Mouse (Mus musculus): ENCODE measurements around the gene Tlk1.

GRCm38 (mm10) chr2:70667016-70667415 is 158.5 kb downstream of the Tlk1 start:
- no peak for TF ChIP-seq CTCF (conservative IDR thresholded peaks at IDR 0.05; ENCODE audit: low read length)
- no peak for TF ChIP-seq POU5F1 (IDR thresholded peaks at IDR 0.05; ENCODE audit: borderline replicate concordance, low read length)

All from E14TG2a.4 (cell line).